Mouse (Mus musculus) hindbrain, embryonic 12.5 days (tissue): ENCODE measurements at regions not wholly inside any gene's neighbourhood (a gene's known extent, or its start where the extent isn't known, plus 50 kb on each side); places are given as distances from the start of the nearest gene placed in this dataset.

ENCODE experiments used
- ATAC-seq: fragments of 200-750 bp; cut with Nextera tagmentation; 2 replicates; pipeline ENCODE4 v1.8.0; 2017; ENCODE audit warnings: moderate TSS enrichment; ENCODE audit not compliant: low FRiP score
- H3K27ac ChIP-seq: fragments of 300-500 bp; sonication (generic); 2 replicates; pipeline ENCODE4 v1.5.1; 2016; ENCODE audit warnings: mild to moderate bottlenecking
- H3K27me3 ChIP-seq: fragments of 300-500 bp; sonication (generic); 2 replicates; pipeline ENCODE4 v1.6.1; 2016; ENCODE audit warnings: mild to moderate bottlenecking
- H3K36me3 ChIP-seq: fragments of 300-500 bp; sonication (generic); 2 replicates; pipeline ENCODE4 v1.6.1; 2016; ENCODE audit warnings: mild to moderate bottlenecking
- H3K4me1 ChIP-seq: fragments of 300-500 bp; sonication (generic); 2 replicates; pipeline ENCODE4 v1.6.1; 2016
- H3K4me2 ChIP-seq: fragments of 300-500 bp; sonication (generic); replicated peaks from 2 replicates; pipeline ENCODE4 v1.6.1; 2016; ENCODE audit warnings: mild to moderate bottlenecking
- H3K4me3 ChIP-seq: fragments of 300-500 bp; sonication (generic); 2 replicates; pipeline ENCODE4 v1.5.1; 2016; ENCODE audit warnings: mild to moderate bottlenecking
- H3K9ac ChIP-seq: fragments of 300-500 bp; sonication (generic); 2 replicates; pipeline ENCODE4 v1.6.1; 2016; ENCODE audit warnings: mild to moderate bottlenecking, moderate library complexity
- H3K9me3 ChIP-seq: fragments of 300-500 bp; sonication (generic); replicated peaks from 2 replicates; pipeline ENCODE4 v1.6.1; 2016; ENCODE audit warnings: mild to moderate bottlenecking
- WGBS: fragments of 180-500 bp; shearing (Covaris S2); methylation state at CpG from one replicate; pipeline ENCODE4 v1.1.7; 2016; 5-methylcytosine and 5-hydroxymethylcytosine counted together

DNA sequence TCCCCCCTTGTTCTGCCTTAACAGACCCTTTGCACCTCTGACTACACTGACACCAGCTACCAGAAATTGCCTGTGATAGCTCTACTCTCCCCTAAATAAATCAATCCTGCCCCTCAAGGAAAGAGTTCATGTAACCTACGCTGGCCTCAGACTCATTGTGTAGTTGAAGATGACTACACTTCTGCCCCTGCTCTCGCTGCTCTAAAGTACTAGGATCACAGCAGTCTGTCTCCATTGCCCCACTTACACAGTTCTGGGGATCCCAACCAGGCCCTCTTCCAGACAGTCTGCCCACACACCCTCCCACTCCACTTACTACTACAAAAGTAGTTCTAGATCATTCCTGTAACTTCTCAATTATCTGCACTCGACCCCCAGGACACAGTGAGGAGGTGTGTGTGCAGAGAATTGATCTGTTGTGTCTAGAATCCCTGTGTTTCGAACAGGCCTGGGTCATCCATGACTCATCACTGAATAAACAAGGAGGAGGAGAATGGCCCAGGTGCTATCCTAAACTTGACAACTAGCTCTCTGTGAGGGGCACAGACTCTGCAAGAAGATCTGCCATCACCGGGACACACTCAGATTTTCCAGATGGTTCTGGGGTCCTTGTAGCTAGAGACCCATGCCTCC lies 160.1 kb upstream of the Dynlrb2 start:
- no peaks in the 10 kb centered on the region for H3K9me3 ChIP-seq
- ATAC-seq = no peak
- H3K4me2 ChIP-seq = no peak overlapping the region
- H3K9ac ChIP-seq = no peak overlapping the region
- no peaks in the 10 kb centered on the region for H3K36me3 ChIP-seq
- no peaks in the 10 kb centered on the region for H3K27me3 ChIP-seq
- 85% methylated on average over 5 of the region's 5 CpGs for WGBS
- no peak overlapping the region for H3K27ac ChIP-seq
- H3K4me1 ChIP-seq = no peaks in the 10 kb centered on the region
- no peak overlapping the region for H3K4me3 ChIP-seq

DNA sequence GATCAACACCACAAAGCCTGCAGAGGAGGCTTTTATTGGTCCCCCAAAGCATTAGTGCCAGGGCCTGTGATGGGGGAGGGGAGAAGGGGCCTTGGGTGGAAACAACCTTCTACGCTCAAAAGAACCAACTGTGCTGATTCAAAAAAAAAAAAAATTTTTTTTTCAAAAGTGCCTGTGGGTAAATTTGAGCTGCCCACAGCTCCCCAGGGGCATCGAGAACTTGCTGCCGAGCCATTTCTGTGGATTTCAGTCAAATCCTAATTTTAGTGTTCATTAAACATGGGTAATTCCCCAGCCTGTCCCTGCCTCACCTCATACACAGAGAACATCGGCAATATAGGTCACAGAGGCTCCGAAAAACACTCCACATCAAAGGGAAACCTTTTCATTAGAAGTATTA lies 161.2 kb upstream of the Dynlrb2 start:
- 72% methylated on average over 5 of the region's 5 CpGs for WGBS
- no peak overlapping the region for H3K4me3 ChIP-seq
- H3K4me1 ChIP-seq = no peaks in the 10 kb centered on the region
- no peak for ATAC-seq
- no peak overlapping the region for H3K9ac ChIP-seq
- H3K27me3 ChIP-seq = no peaks in the 10 kb centered on the region
- H3K4me2 ChIP-seq = no peak overlapping the region
- H3K36me3 ChIP-seq = no peaks in the 10 kb centered on the region
- H3K27ac ChIP-seq = no peak overlapping the region
- no peaks in the 10 kb centered on the region for H3K9me3 ChIP-seq

DNA sequence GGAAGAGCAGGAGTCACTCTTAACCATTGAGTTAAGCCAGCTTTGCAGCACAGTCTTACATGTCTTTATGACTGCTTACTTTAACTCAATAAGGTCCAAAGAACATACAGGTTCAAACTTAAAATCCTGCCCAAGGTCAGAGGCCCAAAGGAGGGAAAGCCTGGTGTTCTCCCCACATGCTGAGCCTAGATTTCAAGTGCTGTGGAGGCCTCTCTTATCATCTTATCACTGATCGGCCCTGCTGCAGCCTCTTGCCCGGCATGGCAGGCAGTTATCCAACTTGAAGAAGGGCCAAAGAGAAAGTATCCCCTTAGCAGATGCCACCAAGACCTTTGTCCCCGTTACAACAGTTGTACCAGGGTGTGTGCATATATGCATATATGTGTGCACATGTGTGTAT lies 170.0 kb upstream of the Dynlrb2 start:
- H3K9ac ChIP-seq = no peak overlapping the region
- H3K4me2 ChIP-seq = no peak overlapping the region
- no peak for ATAC-seq
- H3K27ac ChIP-seq = no peak overlapping the region
- no peaks in the 10 kb centered on the region for H3K9me3 ChIP-seq
- WGBS = 74% methylated on average over 3 of the region's 3 CpGs
- H3K4me3 ChIP-seq = no peak overlapping the region
- no peaks in the 10 kb centered on the region for H3K36me3 ChIP-seq
- H3K4me1 ChIP-seq = no peaks in the 10 kb centered on the region
- H3K27me3 ChIP-seq = no peaks in the 10 kb centered on the region

DNA sequence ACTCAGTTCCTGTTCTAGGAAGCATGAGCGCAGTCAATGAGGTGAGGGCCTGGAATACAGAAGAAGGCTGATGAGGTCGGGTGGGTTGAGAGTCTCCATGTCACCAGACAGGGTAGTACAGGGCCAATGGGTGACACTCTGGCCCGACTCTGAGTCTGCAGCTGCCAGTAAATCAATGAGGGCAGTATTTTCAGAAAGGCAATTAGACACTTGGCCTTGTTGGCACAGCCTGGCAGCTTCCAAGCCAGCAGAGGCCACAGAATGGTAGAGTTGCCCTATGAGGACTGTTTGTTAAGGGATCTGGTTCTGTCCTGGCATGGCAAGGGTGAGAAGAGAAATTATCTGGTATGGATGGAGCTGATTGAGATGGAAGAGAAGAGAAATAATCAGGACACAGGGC lies 170.7 kb upstream of the Dynlrb2 start:
- Histone ChIP-seq H3K9ac (no peak overlapping the region), H3K4me3 (no peak overlapping the region), H3K4me2 (no peak overlapping the region), H3K27ac (no peak overlapping the region), H3K27me3 (no peaks in the 10 kb centered on the region), H3K4me1 (no peaks in the 10 kb centered on the region), H3K9me3 (no peaks in the 10 kb centered on the region), H3K36me3 (no peaks in the 10 kb centered on the region)
- no peak for ATAC-seq
- WGBS = 87% methylated on average over 3 of the region's 3 CpGs

DNA sequence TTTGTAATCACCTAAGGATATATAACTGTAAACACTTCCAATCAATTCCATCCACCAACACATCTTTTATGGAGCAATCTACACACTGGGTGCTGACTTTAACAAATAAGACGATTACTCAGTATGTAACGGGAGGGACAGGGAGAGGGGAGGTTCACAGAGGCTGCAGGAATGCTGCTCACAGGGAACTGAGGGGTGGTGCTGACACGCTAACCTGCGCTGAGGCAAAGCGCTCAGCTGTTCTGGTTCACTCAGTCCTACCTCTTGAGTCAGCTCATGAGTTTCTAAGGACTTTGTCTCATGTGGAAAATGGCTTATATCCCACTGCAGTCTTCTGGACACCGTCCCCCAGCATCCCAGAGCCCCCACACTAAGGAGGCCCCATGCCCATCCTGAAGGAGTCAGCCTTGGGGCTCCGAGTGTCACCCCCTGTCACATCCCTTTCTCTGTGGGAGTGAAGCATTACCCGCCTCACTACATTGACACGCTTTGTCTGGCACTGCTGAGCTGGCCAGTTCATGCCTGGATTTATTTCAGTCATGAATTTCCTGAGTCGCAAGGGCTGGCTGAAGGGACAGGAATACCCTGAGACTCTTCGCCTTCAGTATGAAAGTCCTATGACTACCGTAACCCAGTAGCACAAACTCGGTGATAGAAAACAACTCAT lies 184.6 kb upstream of the Dynlrb2 start:
- Histone ChIP-seq H3K4me2 (no peak overlapping the region), H3K4me1 (peaks cover 9% of the 10 kb centered on the region), H3K27me3 (no peaks in the 10 kb centered on the region), H3K9ac (no peak overlapping the region), H3K36me3 (no peaks in the 10 kb centered on the region), H3K9me3 (no peaks in the 10 kb centered on the region), H3K27ac (no peak overlapping the region), H3K4me3 (no peak overlapping the region)
- 82% methylated on average over 13 of the region's 13 CpGs for WGBS
- no peak for ATAC-seq

DNA sequence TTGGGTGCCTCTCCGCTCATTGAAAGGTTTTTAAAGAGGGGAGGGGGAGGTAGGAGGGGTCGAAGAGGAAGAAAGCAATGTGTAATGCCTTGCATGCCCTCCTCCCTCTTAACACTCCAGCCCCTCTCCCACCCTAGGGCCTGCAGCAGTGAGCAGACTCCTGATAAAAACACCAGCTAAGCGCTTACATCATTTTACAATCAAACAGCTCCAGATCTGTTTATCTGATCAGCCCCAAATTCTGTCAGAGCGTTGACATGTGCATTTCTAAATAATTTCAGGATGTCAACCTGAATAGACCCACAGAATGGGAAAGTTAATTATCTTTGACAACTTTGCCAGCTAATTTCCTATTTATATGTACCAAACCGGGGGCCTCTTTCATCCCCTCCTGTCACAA lies 189.4 kb upstream of the Dynlrb2 start:
- Histone ChIP-seq H3K27me3 (no peaks in the 10 kb centered on the region), H3K36me3 (no peaks in the 10 kb centered on the region), H3K9ac (no peak overlapping the region), H3K4me3 (no peak overlapping the region), H3K4me2 (no peak overlapping the region), H3K4me1 (peaks cover 11% of the 10 kb centered on the region), H3K9me3 (no peaks in the 10 kb centered on the region; the same call in 1 of the 2 replicates), H3K27ac (no peak overlapping the region)
- no peak for ATAC-seq
- WGBS = 52% methylated on average over 5 of the region's 5 CpGs

DNA sequence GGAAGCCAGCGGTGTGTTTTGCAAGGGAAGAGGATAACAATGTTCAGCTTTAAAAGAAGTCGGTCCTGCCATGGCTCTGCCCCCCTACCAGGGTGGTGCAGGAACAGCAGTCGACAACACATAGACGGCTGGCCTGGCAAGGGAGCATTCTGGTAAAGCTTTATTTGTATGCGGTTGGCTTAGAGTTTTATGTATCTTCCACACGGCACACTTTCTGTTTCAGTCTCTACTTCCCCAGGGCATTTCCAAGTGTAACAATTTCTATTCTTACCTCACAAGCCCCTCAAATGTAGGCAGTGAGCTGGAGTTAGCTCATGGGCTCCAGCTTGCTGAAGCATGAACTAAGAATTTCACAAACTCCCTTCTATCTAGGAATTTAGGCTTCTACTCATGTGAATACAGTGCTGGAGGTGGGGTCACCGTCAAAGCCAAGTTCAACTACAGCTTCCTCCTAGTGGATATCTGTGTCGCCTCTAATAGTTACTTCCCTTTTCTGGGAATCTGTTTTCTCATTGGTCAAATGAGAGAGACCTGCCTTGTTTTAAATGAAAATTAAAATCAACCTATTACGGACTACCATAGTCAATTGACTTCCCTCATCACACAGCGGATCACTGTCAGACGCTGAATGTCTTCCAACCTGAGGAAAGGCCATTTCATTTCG lies 190.2 kb upstream of the Dynlrb2 start:
- H3K4me2 ChIP-seq = no peak overlapping the region
- peaks cover 11% of the 10 kb centered on the region for H3K4me1 ChIP-seq
- no peaks in the 10 kb centered on the region for H3K36me3 ChIP-seq
- H3K9ac ChIP-seq = no peak overlapping the region
- no peak for ATAC-seq
- no peaks in the 10 kb centered on the region; the same call in 1 of the 2 replicates for H3K9me3 ChIP-seq
- no peaks in the 10 kb centered on the region for H3K27me3 ChIP-seq
- no peak overlapping the region for H3K4me3 ChIP-seq
- 88% methylated on average over 12 of the region's 12 CpGs for WGBS
- no peak overlapping the region for H3K27ac ChIP-seq

DNA sequence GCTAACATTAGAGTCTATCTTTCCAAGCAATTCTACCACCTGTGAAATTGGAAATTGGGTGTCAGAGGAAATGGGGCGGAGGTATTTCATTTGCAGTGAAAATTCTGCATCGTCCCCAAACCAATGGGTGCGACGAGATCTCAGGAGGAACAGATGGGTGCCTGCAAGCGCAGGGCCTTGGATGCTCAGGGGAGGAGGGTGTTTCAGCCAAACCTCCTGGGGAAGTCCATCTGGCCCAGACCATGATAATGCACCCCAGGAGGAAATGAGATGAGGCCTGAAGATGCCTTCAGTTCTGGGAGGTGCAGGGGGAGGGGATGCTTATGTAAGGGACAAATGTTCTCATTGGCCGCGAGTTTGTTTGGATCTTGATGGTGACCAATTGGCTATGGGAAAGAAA lies 205.9 kb upstream of the Dynlrb2 start:
- ATAC-seq = no peak
- Histone ChIP-seq H3K36me3 (no peaks in the 10 kb centered on the region), H3K27me3 (no peaks in the 10 kb centered on the region), H3K4me3 (no peak overlapping the region), H3K27ac (no peak overlapping the region), H3K4me1 (peaks cover under 1% of the 10 kb centered on the region; the same call in 1 of the 2 replicates), H3K9ac (no peak overlapping the region), H3K4me2 (no peak overlapping the region), H3K9me3 (no peaks in the 10 kb centered on the region)
- 91% methylated on average over 7 of the region's 7 CpGs for WGBS

DNA sequence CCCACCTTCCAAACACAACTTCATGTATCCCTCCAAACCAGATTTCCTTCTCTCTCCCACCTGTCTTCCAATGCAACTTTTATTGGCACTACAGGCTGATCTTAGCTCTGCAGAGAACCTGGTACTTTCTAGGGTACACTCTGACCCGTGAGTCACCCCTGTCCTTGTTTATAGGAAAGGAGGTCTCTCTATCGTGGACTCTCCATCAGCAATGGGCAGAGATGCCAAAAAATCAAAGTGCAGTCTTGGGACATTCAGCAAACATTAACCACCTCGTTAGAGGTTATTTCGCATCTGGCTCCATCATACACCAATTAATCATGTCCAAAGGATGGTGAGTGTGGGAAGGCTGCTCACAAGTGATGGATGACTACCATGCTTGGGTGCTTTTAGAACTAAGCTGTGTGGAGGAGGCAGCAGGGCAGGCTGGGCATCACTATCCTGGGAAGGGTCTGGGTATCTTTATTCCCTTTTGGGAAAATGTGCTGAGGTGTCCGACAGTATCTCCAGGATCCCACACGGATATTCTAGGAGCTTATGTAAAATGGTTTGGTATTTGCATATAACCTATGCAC lies 214.0 kb upstream of the Dynlrb2 start:
- Histone ChIP-seq H3K4me2 (no peak overlapping the region), H3K4me1 (no peaks in the 10 kb centered on the region), H3K27ac (no peak overlapping the region), H3K9ac (no peak overlapping the region), H3K36me3 (no peaks in the 10 kb centered on the region), H3K4me3 (no peak overlapping the region), H3K27me3 (no peaks in the 10 kb centered on the region), H3K9me3 (no peaks in the 10 kb centered on the region)
- ATAC-seq = no peak
- 79% methylated on average over 6 of the region's 6 CpGs for WGBS

DNA sequence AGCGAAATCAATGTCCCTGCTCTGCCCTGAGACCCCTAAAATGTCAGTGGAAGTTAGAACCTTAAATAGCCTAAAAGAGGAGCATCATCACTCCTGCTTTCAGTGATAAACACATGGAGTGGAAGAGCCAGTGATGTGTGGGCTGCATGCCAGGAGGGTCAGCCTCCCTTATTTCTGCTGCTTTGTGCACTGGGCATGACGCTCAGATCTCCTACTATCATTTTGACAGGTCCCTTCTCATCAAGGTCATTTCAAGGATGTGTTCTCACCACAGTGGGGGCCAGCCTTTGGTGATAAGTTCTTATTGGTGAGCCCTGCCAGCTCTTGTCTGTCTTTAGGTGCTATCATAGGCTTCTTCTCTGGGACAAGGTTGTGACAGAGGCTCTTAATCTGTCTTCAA lies 215.5 kb upstream of the Dynlrb2 start:
- ATAC-seq = no peak
- H3K27me3 ChIP-seq = no peaks in the 10 kb centered on the region
- H3K4me2 ChIP-seq = no peak overlapping the region
- no peaks in the 10 kb centered on the region for H3K9me3 ChIP-seq
- H3K27ac ChIP-seq = no peak overlapping the region
- no peaks in the 10 kb centered on the region for H3K4me1 ChIP-seq
- H3K36me3 ChIP-seq = no peaks in the 10 kb centered on the region
- no peak overlapping the region for H3K4me3 ChIP-seq
- 89% methylated on average over 2 of the region's 2 CpGs for WGBS
- no peak overlapping the region for H3K9ac ChIP-seq

DNA sequence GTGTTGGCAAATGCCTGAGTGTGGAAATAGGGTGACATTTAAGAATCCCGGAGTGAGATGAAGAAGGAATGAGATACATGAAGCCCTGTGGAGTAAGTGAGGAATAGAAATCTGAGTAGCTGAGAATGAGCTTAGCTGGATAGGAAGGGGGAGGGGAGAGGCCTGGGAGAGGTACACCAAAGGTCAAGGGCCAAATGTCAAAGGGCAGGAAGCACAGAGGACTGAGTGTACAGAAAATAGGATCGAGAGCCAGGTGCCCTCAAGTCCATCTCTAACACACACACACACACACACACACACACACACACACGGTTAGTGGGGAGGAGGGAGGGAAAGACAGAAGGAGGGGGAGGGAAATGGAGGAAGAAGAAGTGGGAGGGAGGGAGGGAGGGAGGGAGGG lies 220.8 kb upstream of the Dynlrb2 start:
- Histone ChIP-seq H3K36me3 (no peaks in the 10 kb centered on the region), H3K4me1 (no peaks in the 10 kb centered on the region), H3K27ac (no peak overlapping the region), H3K4me3 (no peak overlapping the region), H3K27me3 (no peaks in the 10 kb centered on the region), H3K9ac (no peak overlapping the region), H3K9me3 (no peaks in the 10 kb centered on the region), H3K4me2 (no peak overlapping the region)
- no peak for ATAC-seq
- WGBS = 62% methylated on average over 2 of the region's 3 CpGs

DNA sequence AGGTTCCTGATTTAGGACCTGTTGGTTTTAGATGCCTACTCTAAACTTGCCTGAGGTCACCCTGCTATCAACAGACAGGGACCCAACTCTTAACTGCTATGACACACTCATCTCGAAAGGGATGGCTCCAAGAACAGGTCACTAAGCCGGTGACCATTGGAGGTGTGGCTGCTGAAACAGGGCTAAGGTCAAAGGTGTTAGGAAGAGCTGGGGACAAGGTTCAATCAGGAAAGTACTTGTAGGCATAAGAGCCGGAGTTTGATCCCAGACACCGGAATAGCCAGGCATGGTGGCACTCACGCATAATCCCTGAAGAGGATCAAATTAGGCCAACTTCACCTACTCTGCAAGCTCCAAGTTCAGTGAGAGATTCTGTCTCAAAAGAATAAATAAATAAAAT lies 222.4 kb upstream of the Dynlrb2 start:
- H3K27me3 ChIP-seq = no peaks in the 10 kb centered on the region
- no peaks in the 10 kb centered on the region for H3K9me3 ChIP-seq
- no peak for ATAC-seq
- WGBS = 93% methylated on average over 5 of the region's 5 CpGs
- no peak overlapping the region for H3K4me2 ChIP-seq
- no peak overlapping the region for H3K9ac ChIP-seq
- H3K4me3 ChIP-seq = no peak overlapping the region
- no peaks in the 10 kb centered on the region for H3K4me1 ChIP-seq
- H3K27ac ChIP-seq = no peak overlapping the region
- H3K36me3 ChIP-seq = no peaks in the 10 kb centered on the region
